Mouse (Mus musculus): ENCODE results near the gene Naip1. TPM values are rescaled to one million over a fixed set of nuclear protein-coding genes. Genes with fewer than 3 reads are reported as not detected.

The Naip1 gene
- not detected for total RNA-seq (2023)

DNA sequence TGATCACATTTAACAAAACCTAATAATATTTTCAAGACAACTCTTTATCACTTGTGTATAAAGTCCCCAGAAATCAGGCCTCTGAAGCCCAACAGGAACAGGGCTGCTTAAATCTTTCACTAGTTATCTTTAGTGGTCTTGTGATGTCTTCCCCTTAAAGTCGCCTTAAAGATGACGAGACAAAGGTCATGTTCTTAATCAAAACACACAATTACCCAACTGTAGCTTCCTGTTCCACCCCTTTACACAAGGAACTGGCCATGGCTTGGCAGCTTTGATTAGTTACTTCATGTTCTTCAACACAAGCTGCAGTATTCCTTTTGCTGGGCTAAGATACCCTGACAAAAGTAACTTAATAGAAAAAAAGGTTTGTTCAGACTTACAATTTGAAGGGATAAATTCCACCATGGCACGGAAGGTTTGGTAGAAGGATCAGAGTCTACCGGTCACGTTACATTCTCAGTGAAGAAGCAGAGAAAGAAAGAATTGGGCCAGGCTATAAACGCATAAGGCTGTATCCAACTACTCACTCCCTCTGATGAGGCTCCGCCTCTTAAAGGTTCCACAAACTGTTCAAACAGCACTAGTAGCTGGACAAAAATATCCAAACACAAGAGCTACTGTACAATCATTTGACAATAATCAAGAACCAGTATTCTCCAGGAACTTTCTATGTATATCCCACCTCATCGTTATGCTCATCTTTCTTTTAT is at the start of gene Naip1:
TSS of gene Naip1 (minus strand) at position 455 of the 713 bp plus-strand sequence.

DNA sequence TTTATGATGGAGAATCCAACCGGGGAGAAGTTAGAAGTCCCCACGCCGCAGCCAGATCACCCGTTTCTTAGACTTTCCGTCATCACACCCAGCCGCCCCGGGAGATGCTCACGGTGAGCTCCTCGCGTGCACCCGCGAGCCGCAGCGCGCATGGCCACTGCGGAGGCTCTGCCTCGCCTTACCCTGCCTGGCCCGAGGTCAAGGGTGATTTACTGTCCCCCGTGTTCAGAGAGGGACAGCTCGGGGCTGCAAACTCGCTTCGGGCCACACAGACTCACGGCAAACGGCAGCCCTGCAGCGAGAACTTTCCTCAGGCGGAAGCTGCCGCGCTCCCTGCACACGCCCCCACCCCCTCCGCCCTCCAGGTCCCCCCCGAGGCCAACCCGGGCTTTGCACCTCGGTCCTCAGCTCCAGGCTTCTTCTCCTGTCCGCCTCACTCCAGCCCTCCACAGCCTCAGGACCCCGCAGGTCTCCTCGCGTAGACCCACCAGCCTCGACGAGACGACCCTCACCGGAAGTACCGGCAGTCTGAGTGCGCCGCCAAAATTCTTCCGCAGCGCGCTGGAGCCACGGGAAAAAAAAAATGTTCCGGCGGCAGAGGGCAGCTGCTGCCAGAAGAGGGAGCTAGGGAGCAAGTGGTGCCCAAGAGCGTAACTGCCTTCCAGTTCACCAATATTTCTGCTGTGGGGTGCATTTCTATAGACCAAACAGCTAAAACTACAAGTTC is 39.6 kb upstream of the Naip1 start, which contains the start of gene Gtf2h2:
TSS of gene Gtf2h2 (minus strand) at position 519 of the 727 bp plus-strand sequence.

Other genes starting within 250 kb of the Naip1 start
- 1 to 10 TPM; 5.1 to 6.5 TPM for gene Naip5, start 206.5 kb downstream of the Naip1 start, total RNA-seq (2023)
- 1 to 10 TPM; 2.7 to 3.8 TPM for gene Naip6, start 135.2 kb downstream of the Naip1 start, total RNA-seq (2023)
- gene Gtf2h2, start 39.7 kb upstream of the Naip1 start, total RNA-seq (2023) = 10 to 100 TPM; 62.5 to 68.3 TPM
- gene Ocln, start 99.8 kb upstream of the Naip1 start, total RNA-seq (2023) = not detected
- 10 to 100 TPM; 11.5 to 12.1 TPM for gene Marveld2, start 164.1 kb upstream of the Naip1 start, total RNA-seq (2023)
- 100 to 1,000 TPM in 1 of 2 experiments, 10 to 100 TPM in 1; 94.5 to 113 TPM for gene Ak6, start 198.1 kb upstream of the Naip1 start, total RNA-seq (2023)
- gene Rad17, start 198.2 kb upstream of the Naip1 start, total RNA-seq (2023) = 10 to 100 TPM; 36.1 to 39.4 TPM
- 10 to 100 TPM; 18.1 to 26.9 TPM for gene Taf9, start 198.7 kb upstream of the Naip1 start, total RNA-seq (2023)
- gene Ccdc125, start 216.8 kb upstream of the Naip1 start, total RNA-seq (2023) = 10 to 100 TPM; 11.5 to 17.8 TPM